Comparison of ENCODE assay signal across 35 mouse cellular contexts in genomic region chr3:138452169-138452568, GRCm38 (mm10). TPM values are rescaled to one million over a fixed set of nuclear protein-coding genes. Genes with fewer than 3 reads are reported as not detected.
A peak's percentile ranks its signal among the peaks of the same experiment; 100 is the strongest.
DNase-seq lines count a peak whose midpoint lies in the region; ATAC-seq and TF ChIP-seq lines count a peak whose summit lies in the region.
"Had no signal": no experiment of that assay in that cellular context is flagged by ENCODE, and none has a peak within 500 bp of the region (broad histone marks: within the 10 kb centered on the region; RNA-seq: fewer than 3 reads in every experiment).

No protein-coding gene starts in this region.

- H3K4me3 ChIP-seq in heart, embryonic 11.5 days (ENCODE audit: low read depth, low read length) = no peak overlapping the region
- H3K4me3 ChIP-seq in midbrain, embryonic 11.5 days (ENCODE audit: low read depth, low read length) = no peak overlapping the region
- H3K4me3 ChIP-seq in midbrain, embryonic 13.5 days (replicated peaks) = no peak overlapping the region
- H3K4me3 ChIP-seq in liver, embryonic 14.5 days (ENCODE audit: insufficient read depth in 1 of 2, low read depth in 2 of 2, low read length in 2 of 2) = no peak overlapping the region
- H3K4me3 ChIP-seq in midbrain, embryonic 16.5 days (ENCODE audit: low read depth, low read length) = no peak overlapping the region
- H3K4me3 ChIP-seq: embryonic facial prominence, embryonic 15.5 days; gastrocnemius, adult 2 months; heart, embryonic 13.5 days; limb, embryonic 10.5 days; limb, embryonic 15.5 days; lung, embryonic 15.5 days; midbrain, embryonic 12.5 days; myocyte; neural tube, embryonic 13.5 days had no signal

- no peak for ATAC-seq in heart, embryonic 11.5 days (replicated peaks; ENCODE audit: insufficient number of reproducible peaks, low FRiP score, low TSS enrichment)
- ATAC-seq in midbrain, embryonic 11.5 days (ENCODE audit: low FRiP score) = 0 out of 2 replicates have a peak, but pooled peaks have one; percentile 18
- no peak for ATAC-seq in midbrain, embryonic 13.5 days
- peak; percentile 15; the same call in 1 of the 2 replicates for ATAC-seq in liver, embryonic 14.5 days (ENCODE audit: insufficient read depth)
- ATAC-seq in midbrain, embryonic 16.5 days = 0 out of 2 replicates have a peak, but pooled peaks have one; percentile 12
- ATAC-seq: CD4-positive, CD25-positive, alpha-beta regulatory T cell, adult 4 months; forebrain, embryonic 14.5 days; intestine, embryonic 16.5 days had no signal

- WGBS in heart, embryonic 11.5 days (ENCODE audit: insufficient replicate concordance) = 81% methylated on average over 10 of the region's 10 CpGs
- WGBS in midbrain, embryonic 11.5 days = 91% methylated on average over 10 of the region's 10 CpGs
- 88% methylated on average over 10 of the region's 10 CpGs for WGBS in midbrain, embryonic 13.5 days
- 76% methylated on average over 10 of the region's 10 CpGs for WGBS in liver, embryonic 14.5 days (ENCODE audit: insufficient replicate concordance)
- WGBS in midbrain, embryonic 16.5 days = 88% methylated on average over 10 of the region's 10 CpGs

- H3K9ac ChIP-seq in heart, embryonic 11.5 days (ENCODE audit: low read depth, low read length) = 0 out of 2 replicates have a peak overlapping the region, but pooled peaks have one; percentile 16
- no peak overlapping the region for H3K9ac ChIP-seq in midbrain, embryonic 11.5 days (ENCODE audit: low read length)
- H3K9ac ChIP-seq in midbrain, embryonic 13.5 days (replicated peaks) = no peak overlapping the region
- H3K9ac ChIP-seq in liver, embryonic 14.5 days (replicated peaks) = no peak overlapping the region
- H3K9ac ChIP-seq in midbrain, embryonic 16.5 days (ENCODE audit: low read depth, low read length) = no peak overlapping the region
- H3K9ac ChIP-seq: embryonic facial prominence, embryonic 15.5 days; heart, embryonic 13.5 days; limb, embryonic 15.5 days; lung, embryonic 15.5 days; midbrain, embryonic 12.5 days; neural tube, embryonic 13.5 days had no signal

- H3K27ac ChIP-seq in heart, embryonic 11.5 days (ENCODE audit: low read depth, low read length) = no peak overlapping the region
- no peak overlapping the region for H3K27ac ChIP-seq in midbrain, embryonic 11.5 days (ENCODE audit: low read depth, low read length)
- H3K27ac ChIP-seq in midbrain, embryonic 13.5 days = no peak overlapping the region
- no peak overlapping the region for H3K27ac ChIP-seq in liver, embryonic 14.5 days
- no peak overlapping the region for H3K27ac ChIP-seq in midbrain, embryonic 16.5 days (ENCODE audit: low read length)
- H3K27ac ChIP-seq: embryonic facial prominence, embryonic 15.5 days; gastrocnemius, adult 2 months; heart, embryonic 13.5 days; kidney, postnatal 0 days; limb, embryonic 10.5 days; limb, embryonic 15.5 days; lung, embryonic 15.5 days; midbrain, embryonic 12.5 days; neural tube, embryonic 13.5 days had no signal

- no peak for TF ChIP-seq CTCF in liver, embryonic 14.5 days (IDR thresholded peaks at IDR 0.05; ENCODE audit: low read depth)

- no peaks in the 10 kb centered on the region for H3K27me3 ChIP-seq in heart, embryonic 11.5 days (ENCODE audit: control insufficient read depth, insufficient read depth, low read length)
- no peaks in the 10 kb centered on the region for H3K27me3 ChIP-seq in midbrain, embryonic 11.5 days (ENCODE audit: control insufficient read depth, insufficient read depth, low read length)
- no peaks in the 10 kb centered on the region for H3K27me3 ChIP-seq in midbrain, embryonic 13.5 days
- no peaks in the 10 kb centered on the region for H3K27me3 ChIP-seq in liver, embryonic 14.5 days (ENCODE audit: control insufficient read depth, insufficient read depth, low read length)
- H3K27me3 ChIP-seq in midbrain, embryonic 16.5 days (ENCODE audit: control insufficient read depth, insufficient read depth, low read depth, low read length) = no peaks in the 10 kb centered on the region
- H3K27me3 ChIP-seq: embryonic facial prominence, embryonic 15.5 days; heart, embryonic 13.5 days; limb, embryonic 15.5 days; lung, embryonic 15.5 days; midbrain, embryonic 12.5 days; neural tube, embryonic 13.5 days had no signal

- TF ChIP-seq EP300 in liver, embryonic 14.5 days (IDR thresholded peaks at IDR 0.05; ENCODE audit: low read depth) = no peak

- H3K9me3 ChIP-seq in heart, embryonic 11.5 days (replicated peaks; ENCODE audit: control insufficient read depth, low read length) = no peaks in the 10 kb centered on the region
- no peaks in the 10 kb centered on the region for H3K9me3 ChIP-seq in midbrain, embryonic 11.5 days (ENCODE audit: control insufficient read depth, low read length)
- H3K9me3 ChIP-seq in midbrain, embryonic 13.5 days = no peaks in the 10 kb centered on the region
- H3K9me3 ChIP-seq in liver, embryonic 14.5 days (ENCODE audit: control insufficient read depth, low read length) = no peaks in the 10 kb centered on the region
- H3K9me3 ChIP-seq in midbrain, embryonic 16.5 days (replicated peaks; ENCODE audit: control insufficient read depth, low read length, poor library complexity, severe bottlenecking) = no peaks in the 10 kb centered on the region
- H3K9me3 ChIP-seq: embryonic facial prominence, embryonic 15.5 days; heart, embryonic 13.5 days; limb, embryonic 10.5 days; limb, embryonic 15.5 days; lung, embryonic 15.5 days; midbrain, embryonic 12.5 days; neural tube, embryonic 13.5 days had no signal

- H3K4me2 ChIP-seq in heart, embryonic 11.5 days = no peak overlapping the region
- no peak overlapping the region for H3K4me2 ChIP-seq in midbrain, embryonic 11.5 days
- H3K4me2 ChIP-seq in midbrain, embryonic 13.5 days (replicated peaks) = no peak overlapping the region
- no peak overlapping the region for H3K4me2 ChIP-seq in liver, embryonic 14.5 days (ENCODE audit: low read depth)
- H3K4me2 ChIP-seq in midbrain, embryonic 16.5 days (ENCODE audit: low read length) = no peak overlapping the region
- H3K4me2 ChIP-seq: embryonic facial prominence, embryonic 15.5 days; heart, embryonic 13.5 days; limb, embryonic 15.5 days; lung, embryonic 15.5 days; midbrain, embryonic 12.5 days; neural tube, embryonic 13.5 days had no signal

- H3K36me3 ChIP-seq in heart, embryonic 11.5 days (ENCODE audit: control insufficient read depth, insufficient read depth, low read length) = peaks cover 27% of the 10 kb centered on the region
- H3K36me3 ChIP-seq in midbrain, embryonic 11.5 days (ENCODE audit: control insufficient read depth, insufficient read depth, low read length) = peaks cover 23% of the 10 kb centered on the region
- peaks cover 86% of the 10 kb centered on the region for H3K36me3 ChIP-seq in midbrain, embryonic 13.5 days
- peaks cover 22% of the 10 kb centered on the region for H3K36me3 ChIP-seq in liver, embryonic 14.5 days (replicated peaks; ENCODE audit: control insufficient read depth, insufficient read depth, low read depth)
- H3K36me3 ChIP-seq in midbrain, embryonic 16.5 days (ENCODE audit: control insufficient read depth, insufficient read depth, low read length) = peaks cover 40% of the 10 kb centered on the region

- peaks cover 11% of the 10 kb centered on the region for H3K4me1 ChIP-seq in heart, embryonic 11.5 days (ENCODE audit: control insufficient read depth, insufficient read depth, low read length)
- no peaks in the 10 kb centered on the region for H3K4me1 ChIP-seq in midbrain, embryonic 11.5 days (ENCODE audit: control insufficient read depth, insufficient read depth, low read length)
- no peaks in the 10 kb centered on the region for H3K4me1 ChIP-seq in midbrain, embryonic 13.5 days (replicated peaks)
- H3K4me1 ChIP-seq in liver, embryonic 14.5 days (replicated peaks; ENCODE audit: control insufficient read depth in 2 of 2, insufficient read depth in 2 of 2, low read length in 1 of 2) = no peaks in the 10 kb centered on the region
- no peaks in the 10 kb centered on the region for H3K4me1 ChIP-seq in midbrain, embryonic 16.5 days (ENCODE audit: control insufficient read depth, insufficient read depth, low read length)
- H3K4me1 ChIP-seq: embryonic facial prominence, embryonic 15.5 days; limb, embryonic 10.5 days; limb, embryonic 15.5 days; lung, embryonic 15.5 days; midbrain, embryonic 12.5 days; neural tube, embryonic 13.5 days had no signal

- no peak for DNase-seq in heart, adult 8-10 months (ENCODE audit: low spot score)
- no peak for DNase-seq in midbrain, embryonic 11.5 days (ENCODE audit: low spot score, missing footprints)
- DNase-seq in liver, embryonic 14.5 days (ENCODE audit: low read depth in 3 of 3, low spot score in 3 of 3) = no peak
- DNase-seq in urinary bladder, postnatal 36 days (ENCODE audit: low spot score in 2 of 2) = no peak
- DNase-seq: adrenal gland, postnatal 14 days; cerebellum, adult 11 months; cerebellum, postnatal 10 days; gastrocnemius, adult 2 months; gastrocnemius, postnatal 36 days; heart, adult 18-20 months; heart, postnatal 10 days; kidney, adult 8-10 months; kidney, postnatal 4 days had no signal

RNA-seq across cellular contexts. Expression of gene Adh5, which starts 9.3 kb away (rescaled TPM):
- 166 and 176 TPM in 2 replicates for polyA plus RNA-seq in heart, embryonic 11.5 days (2014; fragmentation: Nextera tagmentation; extraction: Ambion mirVana)
- total RNA-seq in heart, adult 8-10 months (2022) = 10 to 100 TPM; 79.6 to 88.4 (median 83.5) TPM
- 279 and 283 TPM in 2 replicates for polyA plus RNA-seq in midbrain, embryonic 11.5 days (2014; fragmentation: Nextera tagmentation; extraction: Ambion mirVana)
- polyA plus RNA-seq in midbrain, embryonic 13.5 days (2015; fragmentation: Nextera tagmentation; extraction: Ambion mirVana) = 243 and 250 TPM in 2 replicates
- 27.6 and 38.9 TPM in 2 replicates for polyA plus RNA-seq in liver, embryonic 14.5 days (2012; rRNA removed)
- 87.4 and 92.6 TPM in 2 replicates for polyA plus RNA-seq in liver, embryonic 14.5 days (2014; fragmentation: Nextera tagmentation; extraction: Ambion mirVana)
- 192 and 203 TPM in 2 replicates for polyA plus RNA-seq in midbrain, embryonic 16.5 days (2015; fragmentation: Nextera tagmentation; extraction: Ambion mirVana)

RNA-seq across cellular contexts. Expression of gene Adh4, which starts 36.9 kb away (rescaled TPM):
- polyA plus RNA-seq in heart, embryonic 11.5 days (2014; fragmentation: Nextera tagmentation; extraction: Ambion mirVana) = not detected in 2 replicates
- total RNA-seq in heart, adult 8-10 months (2022) = not detected
- polyA plus RNA-seq in midbrain, embryonic 11.5 days (2014; fragmentation: Nextera tagmentation; extraction: Ambion mirVana) = not detected in 2 replicates
- not detected in 2 replicates for polyA plus RNA-seq in midbrain, embryonic 13.5 days (2015; fragmentation: Nextera tagmentation; extraction: Ambion mirVana)
- 0.04 TPM in 1 of 2 replicates, not detected in the other for polyA plus RNA-seq in liver, embryonic 14.5 days (2012; rRNA removed)
- 0.13 TPM in 1 of 2 replicates, not detected in the other for polyA plus RNA-seq in liver, embryonic 14.5 days (2014; fragmentation: Nextera tagmentation; extraction: Ambion mirVana)
- not detected in 2 replicates for polyA plus RNA-seq in midbrain, embryonic 16.5 days (2015; fragmentation: Nextera tagmentation; extraction: Ambion mirVana)
- total RNA-seq: common myeloid progenitor, adult 5-6 weeks; gastrocnemius, adult 2 months; gastrocnemius, postnatal 36 days; heart, adult 18-20 months; heart, postnatal 10 days; hematopoietic stem cell, adult 5-6 weeks; layer of hippocampus, adult 8-10 months; layer of hippocampus, postnatal 25 days; left cerebral cortex, adult 8-10 months; megakaryocyte progenitor cell, adult 5-6 weeks had no signal
- polyA plus RNA-seq: CD4-positive, CD25-positive, alpha-beta regulatory T cell, adult 4 months; embryonic facial prominence, embryonic 15.5 days; forebrain, embryonic 14.5 days; heart, embryonic 13.5 days; kidney, postnatal 0 days; limb, embryonic 10.5 days; lung, embryonic 15.5 days; midbrain, embryonic 12.5 days; myocyte; neural tube, embryonic 13.5 days; stomach, embryonic 14.5 days had no signal

RNA-seq across cellular contexts. Expression of gene Metap1, which starts 37.1 kb away (rescaled TPM):
- polyA plus RNA-seq in heart, embryonic 11.5 days (2014; fragmentation: Nextera tagmentation; extraction: Ambion mirVana) = 48.0 and 49.1 TPM in 2 replicates
- 10 to 100 TPM; 38.3 to 41.3 (median 40.2) TPM for total RNA-seq in heart, adult 8-10 months (2022)
- polyA plus RNA-seq in midbrain, embryonic 11.5 days (2014; fragmentation: Nextera tagmentation; extraction: Ambion mirVana) = 49.2 and 53.7 TPM in 2 replicates
- polyA plus RNA-seq in midbrain, embryonic 13.5 days (2015; fragmentation: Nextera tagmentation; extraction: Ambion mirVana) = 43.4 and 46.6 TPM in 2 replicates
- polyA plus RNA-seq in liver, embryonic 14.5 days (2012; rRNA removed) = 15.8 and 22.2 TPM in 2 replicates
- polyA plus RNA-seq in liver, embryonic 14.5 days (2014; fragmentation: Nextera tagmentation; extraction: Ambion mirVana) = 21.9 and 25.4 TPM in 2 replicates
- polyA plus RNA-seq in midbrain, embryonic 16.5 days (2015; fragmentation: Nextera tagmentation; extraction: Ambion mirVana) = 49.2 and 50.2 TPM in 2 replicates

Comparison
In these comparisons a context has a peak if more than half of its experiments do, and no peak if none do; other contexts are left out.
1. ATAC-seq: peak in midbrain, embryonic 11.5 days (single experiment), liver, embryonic 14.5 days (single experiment) and midbrain, embryonic 16.5 days (single experiment); none in heart, embryonic 11.5 days (single experiment) and midbrain, embryonic 13.5 days (single experiment).